Mouse (Mus musculus) spleen, postnatal 10 days (tissue): ENCODE results near the gene Plau.

ENCODE experiments used
- DNase-seq, 2 experiments: peaks; one replicate each; pipeline ENCODE4 v3.0.0; 2021 to 2022; ENCODE audit warnings: low spot score in 2 of 2

Plau gene

DNA sequence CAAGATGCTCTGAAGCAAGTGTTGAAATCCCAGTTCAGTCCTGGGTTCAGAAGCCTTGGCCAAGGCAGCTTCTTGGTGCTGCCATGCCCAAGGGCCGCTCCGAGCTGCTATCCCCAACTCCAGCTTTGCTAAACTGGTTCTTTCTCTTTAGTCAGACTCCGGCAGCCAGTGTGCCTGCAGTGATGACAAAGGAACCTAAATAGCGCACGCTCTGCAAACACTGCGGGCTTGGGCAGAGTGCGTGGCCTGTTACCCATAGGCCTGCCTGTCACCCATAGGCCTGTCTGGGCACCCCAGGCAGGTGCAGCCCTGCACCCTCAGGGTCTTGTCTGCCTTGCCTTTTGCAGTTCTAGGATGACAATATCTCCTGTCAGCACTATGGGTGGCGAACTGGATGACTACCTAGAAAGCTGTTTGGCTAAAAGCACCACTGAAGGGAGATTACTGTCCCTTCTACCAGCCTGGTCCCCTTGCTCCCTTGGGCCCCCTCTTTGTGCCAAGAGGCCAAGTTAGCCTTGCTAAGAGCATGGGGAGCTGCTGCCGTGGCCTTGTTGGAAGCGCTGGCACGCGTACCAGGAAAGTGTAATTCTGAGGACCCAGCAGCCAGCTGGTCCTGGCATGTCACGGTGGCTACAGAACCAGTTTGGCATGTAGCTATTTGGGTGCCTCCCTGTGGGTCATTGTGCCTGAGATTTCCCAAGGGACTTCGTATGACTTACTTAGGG, 30.2 kb upstream of the Plau start:
- no peak for DNase-seq

DNA sequence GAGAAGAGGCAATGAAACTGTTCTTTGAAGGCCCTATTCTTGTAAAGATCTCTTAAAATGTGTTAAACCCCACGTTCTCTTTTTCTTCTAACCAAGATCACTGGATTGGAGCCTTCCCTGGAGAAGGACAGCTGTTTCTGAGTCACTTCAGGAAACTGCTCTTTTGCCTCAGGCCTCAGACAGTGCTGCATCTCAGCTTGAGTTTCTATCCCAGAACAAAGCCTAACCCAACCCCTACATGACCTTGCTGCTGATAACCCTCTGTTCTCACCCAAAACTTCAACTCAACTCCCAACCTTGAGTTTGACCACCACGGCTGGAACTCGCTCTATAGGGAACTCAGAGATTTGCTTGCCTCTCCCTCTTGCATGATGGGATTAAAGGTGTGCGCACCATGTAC, 27.1 kb upstream of the Plau start:
- DNase-seq: no peak

DNA sequence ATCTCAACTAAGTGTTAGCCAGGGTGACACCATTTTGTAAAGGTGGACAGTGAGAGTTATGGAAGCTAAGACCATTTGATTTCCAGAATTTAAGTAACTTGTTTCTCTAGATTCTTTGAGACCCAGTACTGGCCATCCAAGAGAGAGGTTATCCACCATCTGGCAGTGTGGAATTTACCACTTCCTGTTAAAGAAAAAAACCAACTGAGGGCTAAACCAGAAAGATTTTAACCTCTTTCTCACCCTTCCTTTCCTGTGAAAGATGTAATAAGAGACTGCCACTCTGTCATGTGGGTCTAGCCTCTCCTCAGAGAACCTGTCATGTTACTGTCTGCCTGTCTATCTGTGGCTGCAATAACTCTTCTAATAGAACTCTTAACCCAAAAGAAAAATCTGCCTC, 26.6 kb upstream of the Plau start:
- DNase-seq: no peak

DNA sequence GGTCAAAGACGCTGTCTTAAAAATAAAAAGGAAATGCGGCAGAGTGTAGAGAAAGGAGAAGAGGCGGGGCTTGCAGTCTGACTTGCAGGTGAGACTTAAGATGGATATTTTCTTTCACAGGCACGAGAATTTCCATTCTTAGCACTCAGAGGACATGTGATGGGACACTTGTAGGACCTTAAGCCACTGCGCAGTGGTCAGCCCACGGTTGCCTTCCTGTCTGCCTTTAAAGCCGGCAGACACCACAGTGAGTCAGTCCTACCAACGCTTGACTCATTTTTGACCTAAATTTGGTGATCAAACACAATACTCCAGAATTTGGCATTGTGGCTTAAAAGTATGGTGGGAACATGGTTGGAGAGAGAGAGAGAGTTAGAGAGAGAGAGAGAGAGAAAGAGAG, 25.2 kb upstream of the Plau start:
- no peak for DNase-seq

DNA sequence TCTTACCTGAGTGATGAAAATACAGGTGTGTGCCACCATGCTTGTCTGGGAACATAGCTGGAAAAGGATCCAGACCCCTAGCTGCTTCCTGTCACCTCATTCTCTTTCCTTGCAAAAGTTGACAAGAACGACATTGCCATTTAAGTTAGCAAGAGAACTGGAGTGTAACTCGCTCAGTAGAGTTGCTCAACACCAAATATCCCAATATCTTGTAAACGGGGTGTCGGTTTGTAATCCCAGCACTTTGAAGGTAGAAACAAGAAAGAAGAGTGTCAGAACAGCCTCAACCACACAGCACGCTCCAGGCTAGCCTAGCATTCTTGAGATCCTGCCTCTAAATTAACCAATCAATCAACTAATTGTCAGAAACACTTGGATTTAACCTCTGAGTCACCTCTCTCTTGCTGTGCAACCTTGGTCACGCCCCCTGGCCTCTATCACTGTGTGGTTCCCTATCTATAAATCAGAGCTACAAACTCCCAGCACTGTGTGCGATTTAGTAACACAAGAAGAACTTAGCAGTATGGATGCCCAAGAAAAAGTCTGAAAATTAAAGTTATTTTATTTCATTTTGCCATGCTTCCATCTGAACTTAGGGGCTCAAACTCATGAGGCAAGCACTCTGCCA, 24.6 kb upstream of the Plau start:
- no peak for DNase-seq

- no peak for DNase-seq
These were observed 21.0 kb upstream of the Plau start for GRCm38 (mm10) chr14:20815448-20815847.

DNA sequence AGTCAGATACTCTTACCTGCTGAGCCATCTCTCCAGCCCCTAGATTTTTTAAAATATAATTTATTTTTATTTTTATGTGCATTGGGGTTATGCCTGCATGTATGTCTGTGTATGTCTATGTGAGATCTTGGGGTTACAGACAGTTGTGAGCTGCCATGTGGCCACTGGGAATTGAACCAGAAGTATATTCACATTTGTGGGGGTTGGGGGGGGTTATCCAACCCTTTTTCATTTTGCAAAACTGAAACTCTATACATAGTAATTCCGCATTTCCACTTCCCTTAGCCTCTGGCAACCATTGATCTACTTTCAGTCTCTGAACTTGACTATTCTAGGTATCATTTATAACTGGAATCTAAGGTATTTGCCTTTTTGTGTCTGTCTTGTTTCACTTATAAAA, 11.9 kb upstream of the Plau start:
- no peak for DNase-seq

- DNase-seq: no peak
These were observed 10.9 kb upstream of the Plau start for GRCm38 (mm10) chr14:20825516-20825915.

DNA sequence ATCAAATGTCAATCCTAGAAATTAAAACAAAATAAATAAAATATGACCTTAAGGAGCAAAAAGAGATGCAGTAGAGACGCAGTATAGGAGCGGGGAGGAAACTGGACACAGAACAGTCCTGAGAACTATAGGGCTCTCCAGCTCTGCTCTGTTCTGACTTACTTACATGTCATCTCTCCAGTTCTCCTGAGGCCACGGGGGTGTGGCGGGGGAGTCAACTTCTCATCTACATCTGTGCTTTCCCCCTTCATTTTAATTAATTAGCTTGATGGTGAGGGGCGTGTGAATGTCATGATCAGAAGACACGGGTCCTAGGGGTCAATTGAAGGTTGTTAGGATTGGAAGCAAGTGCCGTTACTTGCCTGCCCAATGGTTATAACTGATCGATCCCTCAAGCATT, 9.4 kb upstream of the Plau start:
- DNase-seq: no peak

- DNase-seq: no peak
These were observed 9.0 kb upstream of the Plau start for GRCm38 (mm10) chr14:20827491-20827890.

DNA sequence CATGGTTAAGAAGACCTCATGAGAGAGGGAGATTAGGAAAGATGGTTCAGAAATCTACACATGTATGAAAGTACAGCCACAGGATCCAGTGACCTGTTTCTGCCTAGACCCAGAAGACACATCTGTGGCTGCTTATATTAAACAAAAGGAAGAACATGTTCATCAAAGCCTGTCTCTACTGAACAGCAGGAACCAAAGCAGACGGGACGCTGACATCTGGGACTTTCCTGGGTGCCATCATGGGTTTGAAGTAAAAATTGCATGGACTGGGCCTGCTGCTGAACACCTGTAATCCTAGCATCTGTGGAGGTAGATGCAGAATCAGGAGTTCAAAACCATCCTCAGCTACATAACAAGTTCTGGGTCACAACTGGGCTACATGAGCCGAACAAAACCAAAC, 7.9 kb upstream of the Plau start:
- no peak for DNase-seq

GRCm38 (mm10) chr14:20829523-20830366, 6.7 kb upstream of the Plau start:
- DNase-seq: no peak

DNA sequence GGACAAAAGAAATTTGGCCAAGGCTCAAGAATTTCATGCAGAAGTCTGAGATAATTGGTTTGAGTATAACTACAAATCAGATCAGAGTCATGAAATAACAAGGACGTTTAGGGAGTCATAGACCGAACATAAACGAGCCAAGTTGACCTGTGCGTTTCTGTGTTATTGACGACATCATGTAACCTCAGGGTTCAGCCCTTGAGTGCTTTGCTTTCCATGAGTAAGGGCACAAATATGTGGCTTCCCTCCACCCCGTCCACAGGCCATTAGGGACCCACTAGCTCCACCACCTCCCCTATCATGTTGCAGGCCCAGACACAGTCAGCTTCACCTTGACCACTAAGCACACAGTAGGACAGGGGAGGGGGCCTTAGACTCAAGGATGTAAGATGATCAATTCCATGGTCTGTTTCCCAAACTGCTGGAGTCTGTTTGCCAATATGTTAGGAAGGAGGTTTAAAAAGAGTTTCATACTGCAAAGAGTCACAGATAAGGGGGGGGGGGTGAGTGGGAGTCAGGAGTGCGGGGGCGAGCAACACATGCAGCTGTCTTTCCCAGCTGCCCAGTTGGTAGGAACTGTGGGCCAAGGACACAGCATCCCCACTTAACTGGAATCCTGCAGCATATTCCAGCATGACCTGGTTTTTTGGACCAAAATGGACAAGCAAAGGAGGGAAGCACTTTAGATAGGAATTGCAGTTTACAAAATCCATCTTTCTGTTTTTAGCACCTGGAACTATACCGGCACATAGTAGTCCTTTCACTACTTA, 5.1 kb upstream of the Plau start:
- DNase-seq: no peak

- no peak for DNase-seq
These were observed 4.5 kb upstream of the Plau start for GRCm38 (mm10) chr14:20831915-20832314.

DNA sequence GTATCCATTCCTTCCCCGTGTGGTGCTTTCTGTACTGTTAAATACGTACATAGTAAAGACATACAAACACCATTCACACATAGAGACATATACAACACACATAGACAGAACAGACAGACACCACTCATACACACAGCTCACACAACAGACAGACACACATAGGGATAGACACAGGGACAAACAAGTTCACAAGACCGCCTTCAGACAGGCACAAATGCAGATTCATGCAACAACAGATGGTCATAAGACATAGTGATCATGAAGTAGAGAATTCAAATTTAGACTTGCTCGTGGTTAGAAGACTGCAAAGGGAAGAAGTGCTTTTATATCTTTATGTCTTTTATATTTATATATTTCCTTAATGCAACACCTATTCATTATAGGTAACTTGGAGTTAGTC, 2.9 kb upstream of the Plau start:
- no peak for DNase-seq

GRCm38 (mm10) chr14:20834136-20834535, 2.3 kb upstream of the Plau start:
- no peak for DNase-seq

DNA sequence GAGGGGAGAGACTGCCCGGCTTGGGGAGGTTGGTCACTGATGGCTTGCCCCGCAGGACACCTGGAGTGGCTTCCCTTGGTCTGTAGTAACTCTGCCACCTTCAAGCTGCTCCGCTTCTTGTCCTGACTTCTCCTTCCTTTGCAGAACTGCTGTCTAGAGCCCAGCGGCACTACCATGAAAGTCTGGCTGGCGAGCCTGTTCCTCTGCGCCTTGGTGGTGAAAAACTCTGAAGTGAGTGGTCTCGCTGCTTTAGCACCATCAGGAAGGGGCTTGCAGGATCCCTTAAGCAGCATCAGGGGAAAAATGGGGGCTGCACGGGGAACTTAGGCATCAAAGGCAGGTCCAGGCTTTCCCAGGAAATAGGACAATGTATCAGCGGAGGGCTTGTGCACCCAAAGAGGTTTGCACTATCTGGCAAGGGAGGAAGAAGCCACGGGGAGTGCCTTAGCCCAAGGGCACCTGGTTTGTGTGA, 481 bp downstream of the Plau start:
- peak in 1 of 2 experiments; percentile 22 for DNase-seq

GRCm38 (mm10) chr14:20837681-20838080, 1.2 kb downstream of the Plau start:
- no peak for DNase-seq

- no peak for DNase-seq
These were observed 5.1 kb downstream of the Plau start for GRCm38 (mm10) chr14:20841526-20841925.

DNA sequence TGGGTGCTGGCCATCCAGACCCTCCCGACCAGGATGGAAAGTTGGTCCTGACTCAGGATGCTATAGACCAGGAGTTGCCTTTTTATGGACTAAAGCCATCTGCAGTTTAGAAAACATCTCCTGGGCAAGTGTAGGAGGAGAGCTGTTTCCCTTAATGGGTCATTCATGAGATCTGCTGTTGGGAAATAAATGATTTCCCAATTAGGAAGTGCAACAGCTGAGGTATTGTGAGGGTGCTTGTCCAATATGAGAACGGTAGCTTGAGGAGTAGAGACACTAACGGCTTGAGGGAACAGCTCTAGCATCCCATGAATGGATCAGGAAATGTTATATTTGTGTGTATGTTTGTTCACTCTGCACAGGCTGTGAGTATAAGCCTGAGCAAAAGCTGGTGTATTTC, 6.2 kb downstream of the Plau start:
- DNase-seq: no peak

- DNase-seq: no peak
These were observed 7.7 kb downstream of the Plau start for GRCm38 (mm10) chr14:20844126-20844525.
